Mouse (Mus musculus) MEL-GATA-1-ER (cell line): ENCODE results near the gene Tmem220.
"Not testable (repeated sequence)": the region's sequence is repeated elsewhere in the genome, so short reads cannot be mapped to it uniquely, and the experiment has no call there.

Experiments
- DNase-seq: peaks from one replicate; pipeline ENCODE4 v3.0.0-alpha.2; 2012; ENCODE audit warnings: low read depth; ENCODE audit errors: extremely low read depth

Gene Tmem220

GRCm38 (mm10) chr11:67017801-67018591 lies 7.0 kb upstream of the Tmem220 start:
- peak; percentile 65 for DNase-seq

- DNase-seq = no peak
Measured at GRCm38 (mm10) chr11:67019711-67020475, 5.1 kb upstream of the Tmem220 start.

GRCm38 (mm10) chr11:67020948-67021347 lies 4.0 kb upstream of the Tmem220 start:
- DNase-seq = peak; percentile 66

GRCm38 (mm10) chr11:67022354-67023115 lies 2.4 kb upstream of the Tmem220 start:
- DNase-seq = no peak

GRCm38 (mm10) chr11:67023191-67023590 lies 1.8 kb upstream of the Tmem220 start:
- not testable (repeated sequence) for DNase-seq

GRCm38 (mm10) chr11:67023802-67024340 lies 1.1 kb upstream of the Tmem220 start:
- DNase-seq = no peak

GRCm38 (mm10) chr11:67030904-67031602 lies 6.1 kb downstream of the Tmem220 start:
- no peak for DNase-seq

GRCm38 (mm10) chr11:67031603-67031915 lies 6.6 kb downstream of the Tmem220 start:
- DNase-seq = no peak

- no peak for DNase-seq
Measured at GRCm38 (mm10) chr11:67034775-67035485, 10.0 kb downstream of the Tmem220 start.

- no peak for DNase-seq
Measured at GRCm38 (mm10) chr11:67036229-67036628, 11.3 kb downstream of the Tmem220 start.

- DNase-seq = no peak
Measured at GRCm38 (mm10) chr11:67036892-67037291, 11.9 kb downstream of the Tmem220 start.

- no peak for DNase-seq
Measured at GRCm38 (mm10) chr11:67039799-67040198, 14.8 kb downstream of the Tmem220 start.

GRCm38 (mm10) chr11:67040483-67040882 lies 15.5 kb downstream of the Tmem220 start:
- DNase-seq = no peak

- no peak for DNase-seq
Measured at GRCm38 (mm10) chr11:67043007-67043406, 18.1 kb downstream of the Tmem220 start.

GRCm38 (mm10) chr11:67044959-67045358 lies 20.0 kb downstream of the Tmem220 start:
- DNase-seq = no peak

GRCm38 (mm10) chr11:67047199-67047598 lies 22.2 kb downstream of the Tmem220 start:
- no peak for DNase-seq

- no peak for DNase-seq
Measured at GRCm38 (mm10) chr11:67048496-67048895, 23.5 kb downstream of the Tmem220 start.

GRCm38 (mm10) chr11:67049256-67049655 lies 24.3 kb downstream of the Tmem220 start:
- no peak for DNase-seq

GRCm38 (mm10) chr11:67051676-67052320 lies 26.8 kb downstream of the Tmem220 start:
- DNase-seq = no peak
